In the genomic region with DNA sequence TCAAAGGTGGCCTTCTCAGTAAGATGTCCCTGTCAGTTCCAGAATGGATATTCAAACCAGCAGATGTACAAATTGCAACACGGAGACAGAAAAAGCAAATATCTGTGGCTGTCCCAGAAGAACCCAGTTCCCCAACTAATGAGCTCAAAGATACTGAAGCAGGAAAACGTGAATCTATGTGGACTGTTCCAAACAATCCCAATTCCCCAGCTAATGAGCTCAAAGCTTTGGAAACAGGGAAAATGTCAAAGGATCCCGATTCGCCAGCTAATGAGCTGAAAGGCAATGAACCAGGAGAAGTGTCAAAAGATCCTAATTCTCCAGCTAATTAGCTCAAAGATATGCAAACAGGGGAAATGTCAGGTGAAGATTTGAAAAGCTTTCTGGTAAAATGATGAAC, we compare ENCODE assay signal across 25 mouse cellular contexts.
A peak's percentile ranks its signal among the peaks of the same experiment; 100 is the strongest.
DNase-seq lines count a peak whose midpoint lies in the region; ATAC-seq and TF ChIP-seq lines count a peak whose summit lies in the region.
"Had no signal": no experiment of that assay in that cellular context is flagged by ENCODE, and none has a peak within 500 bp of the region (broad histone marks: within the 10 kb centered on the region; RNA-seq: fewer than 3 reads in every experiment).

No protein-coding gene starts in this region.

- H3K4me3 ChIP-seq in midbrain, embryonic 13.5 days (replicated peaks): no peak overlapping the region
- H3K4me3 ChIP-seq in midbrain, postnatal 0 days (ENCODE audit: low read depth, low read length): no peak overlapping the region
- H3K4me3 ChIP-seq in forebrain, postnatal 0 days (ENCODE audit: low read depth, low read length): no peak overlapping the region
- H3K4me3 ChIP-seq: embryonic facial prominence, embryonic 15.5 days; erythroblast, embryonic 14.5 days; gastrocnemius, adult 2 months; heart, embryonic 10.5 days; hindbrain, embryonic 12.5 days had no signal

- 51% methylated on average over 4 of the region's 4 CpGs for WGBS in midbrain, embryonic 13.5 days
- 40% methylated on average over 4 of the region's 4 CpGs for WGBS in midbrain, postnatal 0 days
- 17% methylated on average over 4 of the region's 4 CpGs for WGBS in forebrain, postnatal 0 days

- H3K36me3 ChIP-seq in midbrain, embryonic 13.5 days: peaks cover 21% of the 10 kb centered on the region
- H3K36me3 ChIP-seq in midbrain, postnatal 0 days (ENCODE audit: insufficient read depth, low read length): no peaks in the 10 kb centered on the region
- peaks cover 17% of the 10 kb centered on the region; the same call in 1 of the 2 replicates for H3K36me3 ChIP-seq in forebrain, postnatal 0 days (ENCODE audit: insufficient read depth)
- H3K36me3 ChIP-seq: embryonic facial prominence, embryonic 15.5 days; heart, embryonic 10.5 days had no signal

- no peak overlapping the region for H3K4me2 ChIP-seq in midbrain, embryonic 13.5 days (replicated peaks)
- H3K4me2 ChIP-seq in midbrain, postnatal 0 days (ENCODE audit: low read depth, low read length, poor library complexity, severe bottlenecking): no peak overlapping the region
- no peak overlapping the region for H3K4me2 ChIP-seq in forebrain, postnatal 0 days (ENCODE audit: low read depth)
- H3K4me2 ChIP-seq: embryonic facial prominence, embryonic 15.5 days; hindbrain, embryonic 12.5 days had no signal

- H3K27me3 ChIP-seq in midbrain, embryonic 13.5 days: no peaks in the 10 kb centered on the region
- no peaks in the 10 kb centered on the region for H3K27me3 ChIP-seq in midbrain, postnatal 0 days (ENCODE audit: insufficient read depth, low read length)
- H3K27me3 ChIP-seq in forebrain, postnatal 0 days (ENCODE audit: insufficient read depth, low read length): no peaks in the 10 kb centered on the region
- H3K27me3 ChIP-seq: embryonic facial prominence, embryonic 15.5 days; hindbrain, embryonic 12.5 days; Patski had no signal

- no peaks in the 10 kb centered on the region for H3K9me3 ChIP-seq in midbrain, embryonic 13.5 days
- H3K9me3 ChIP-seq in midbrain, postnatal 0 days (ENCODE audit: low read length): no peaks in the 10 kb centered on the region
- no peaks in the 10 kb centered on the region for H3K9me3 ChIP-seq in forebrain, postnatal 0 days (ENCODE audit: low read length)
- H3K9me3 ChIP-seq: embryonic facial prominence, embryonic 15.5 days; heart, embryonic 10.5 days; hindbrain, embryonic 12.5 days had no signal

- no peak for TF ChIP-seq POLR2A in brain, embryonic 14.5 days (IDR thresholded peaks at IDR 0.05; ENCODE audit: borderline replicate concordance, extremely low read depth, insufficient read depth, insufficient read length, poor library complexity, severe bottlenecking)

- peak overlapping the region; percentile 44; the same call in 1 of the 2 replicates for H3K27ac ChIP-seq in midbrain, embryonic 13.5 days
- no peak overlapping the region for H3K27ac ChIP-seq in midbrain, postnatal 0 days (ENCODE audit: low read depth, low read length)
- H3K27ac ChIP-seq in forebrain, postnatal 0 days (ENCODE audit: low read depth, low read length): peak overlapping the region; percentile 24; the same call in 1 of the 2 replicates
- H3K27ac ChIP-seq: embryonic facial prominence, embryonic 15.5 days; gastrocnemius, adult 2 months; heart, embryonic 10.5 days; hindbrain, embryonic 12.5 days had no signal

- peak; percentile 15 for DNase-seq in heart, adult 11 months
- no peak for DNase-seq in heart, adult 9 months (ENCODE audit: low spot score in 2 of 2)
- no peak for DNase-seq in midbrain, postnatal 0 days (ENCODE audit: low spot score)
- DNase-seq in brain, embryonic 14.5 days (ENCODE audit: low read depth): peak; percentile 83
- no peak for DNase-seq in forebrain, postnatal 0 days
- DNase-seq: adrenal gland, adult 8-10 months; adrenal gland, postnatal 36 days; cerebellum, adult 11 months; cerebellum, adult 8-10 months; cerebellum, postnatal 14 days; embryo, embryonic 11 days; gastrocnemius, adult 2 months; gastrocnemius, postnatal 25 days; heart, postnatal 10 days; heart, postnatal 4 days had no signal

- H3K4me1 ChIP-seq in midbrain, embryonic 13.5 days (replicated peaks): 0 out of 2 replicates have a peak, but pooled peaks cover 5% of the 10 kb centered on the region
- H3K4me1 ChIP-seq in midbrain, postnatal 0 days (ENCODE audit: insufficient read depth, low read length): no peaks in the 10 kb centered on the region
- 0 out of 2 replicates have a peak, but pooled peaks cover 3% of the 10 kb centered on the region for H3K4me1 ChIP-seq in forebrain, postnatal 0 days (ENCODE audit: insufficient read depth)
- H3K4me1 ChIP-seq: embryonic facial prominence, embryonic 15.5 days; heart, embryonic 10.5 days had no signal

- TF ChIP-seq CTCF in midbrain, postnatal 0 days (IDR thresholded peaks at IDR 0.05): no peak
- no peak for TF ChIP-seq CTCF in brain, embryonic 14.5 days (IDR thresholded peaks at IDR 0.05; ENCODE audit: borderline replicate concordance, extremely low read depth, insufficient read depth, insufficient read length)
- TF ChIP-seq CTCF in forebrain, postnatal 0 days (IDR thresholded peaks at IDR 0.05; ENCODE audit: low read depth): no peak

- no peak for ATAC-seq in midbrain, embryonic 13.5 days
- no peak for ATAC-seq in midbrain, postnatal 0 days (ENCODE audit: low FRiP score)
- ATAC-seq in forebrain, postnatal 0 days: peak; percentile 32; the same call in 1 of the 2 replicates
- no peak for ATAC-seq in CD4-positive, CD25-positive, alpha-beta regulatory T cell, adult 4 months
- ATAC-seq: hindbrain, embryonic 16.5 days; inflammation-experienced regulatory T-cells, adult 6 months; intestine, postnatal 0 days; Patski had no signal

- no peak overlapping the region for H3K9ac ChIP-seq in midbrain, embryonic 13.5 days (replicated peaks)
- H3K9ac ChIP-seq in midbrain, postnatal 0 days (replicated peaks; ENCODE audit: low read length, poor library complexity, severe bottlenecking): no peak overlapping the region
- H3K9ac ChIP-seq in forebrain, postnatal 0 days: no peak overlapping the region
- H3K9ac ChIP-seq: embryonic facial prominence, embryonic 15.5 days; hindbrain, embryonic 12.5 days had no signal

Comparison
In these comparisons a context has a peak if more than half of its experiments do, and no peak if none do; other contexts are left out.
1. DNase-seq: peak in heart, adult 11 months (single experiment) and brain, embryonic 14.5 days (single experiment); none in heart, adult 9 months (0 of 2), midbrain, postnatal 0 days (single experiment) and forebrain, postnatal 0 days (single experiment).